Mouse (Mus musculus) E14TG2a.4 (cell line): ENCODE data around the gene Mta3.

ENCODE experiments used
- H3K27me3 ChIP-seq: 2 replicates; pipeline ENCODE4 v1.6.1; 2014; ENCODE audit warnings: low read length, control low read depth; ENCODE audit not compliant: insufficient read depth
- H3K36me3 ChIP-seq: 2 replicates; pipeline ENCODE4 v1.6.1; 2014; ENCODE audit warnings: low read length, control low read depth; ENCODE audit not compliant: insufficient read depth
- H3K4me1 ChIP-seq: replicated peaks from 2 replicates; pipeline ENCODE4 v1.6.1; 2014; ENCODE audit warnings: low read depth, low read length, control low read depth
- H3K4me3 ChIP-seq: replicated peaks from 2 replicates; pipeline ENCODE4 v1.5.1; 2014; ENCODE audit warnings: mild to moderate bottlenecking, low read length
- H3K9me3 ChIP-seq: 2 replicates; pipeline ENCODE4 v1.6.1; 2014; ENCODE audit warnings: low read length, control low read depth
- CTCF ChIP-seq: conservative IDR thresholded peaks from 2 replicates; pipeline ENCODE4 v1.5.1; 2014; ENCODE audit warnings: low read length
- NANOG ChIP-seq: IDR thresholded peaks from 2 replicates; pipeline ENCODE4 v1.6.1; 2014; ENCODE audit warnings: borderline replicate concordance, low read length, mixed read lengths
- POU5F1 ChIP-seq: IDR thresholded peaks from 2 replicates; pipeline ENCODE4 v1.6.1; 2014; ENCODE audit warnings: low read length, borderline replicate concordance

Mta3 gene

DNA sequence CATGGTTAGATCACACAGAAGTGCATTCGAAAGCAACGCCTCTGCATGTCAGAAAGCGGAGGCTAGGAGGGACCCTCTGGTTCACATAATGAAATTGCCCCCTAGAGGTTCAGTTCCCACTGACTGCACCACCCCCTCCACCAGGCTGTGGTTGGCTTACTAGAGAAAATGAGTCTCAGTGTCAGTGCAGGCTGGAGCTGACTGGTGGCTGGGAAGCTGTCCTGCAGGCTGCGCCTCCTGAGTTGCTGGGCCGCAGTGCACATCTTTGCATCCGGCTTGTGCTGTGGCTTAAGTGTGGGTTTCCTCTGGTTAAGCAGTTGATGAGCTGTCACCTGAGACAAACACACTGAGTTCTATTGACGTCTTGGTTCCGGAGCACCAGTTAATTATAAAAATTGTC, 66.7 kb downstream of the Mta3 start:
- H3K4me3 ChIP-seq = no peak overlapping the region
- TF ChIP-seq CTCF = no peak
- no peak for TF ChIP-seq NANOG
- TF ChIP-seq POU5F1 = no peak
- H3K4me1 ChIP-seq = peaks cover 67% of the 10 kb centered on the region
- H3K27me3 ChIP-seq = no peaks in the 10 kb centered on the region
- H3K36me3 ChIP-seq = peaks cover 85% of the 10 kb centered on the region
- H3K9me3 ChIP-seq = no peaks in the 10 kb centered on the region

DNA sequence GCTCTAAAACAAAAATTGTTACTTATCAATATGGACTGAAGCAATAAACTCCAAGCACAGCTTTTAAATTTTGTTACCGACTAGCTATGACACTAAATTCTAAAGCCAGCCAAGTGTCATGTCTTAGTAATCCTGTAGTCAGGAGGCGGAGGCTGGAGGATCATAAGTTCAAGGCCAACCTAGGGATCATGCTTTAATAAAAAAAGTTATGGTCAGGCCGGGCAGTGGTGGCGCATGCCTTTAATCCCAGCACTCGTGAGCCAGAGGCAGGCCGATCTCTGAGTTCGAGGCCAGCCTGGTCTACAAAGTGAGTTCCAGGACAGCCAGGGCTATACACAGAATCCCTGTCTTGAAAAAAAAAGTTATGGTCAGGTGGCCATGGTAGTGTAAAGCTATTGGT, 71.0 kb downstream of the Mta3 start:
- no peak for TF ChIP-seq NANOG
- no peak for TF ChIP-seq POU5F1
- no peak for TF ChIP-seq CTCF
- Histone ChIP-seq H3K36me3 (peaks cover 76% of the 10 kb centered on the region), H3K4me3 (peak overlapping the region; percentile 53; the same call in 1 of the 2 replicates), H3K4me1 (peaks cover 57% of the 10 kb centered on the region), H3K27me3 (no peaks in the 10 kb centered on the region), H3K9me3 (no peaks in the 10 kb centered on the region)

DNA sequence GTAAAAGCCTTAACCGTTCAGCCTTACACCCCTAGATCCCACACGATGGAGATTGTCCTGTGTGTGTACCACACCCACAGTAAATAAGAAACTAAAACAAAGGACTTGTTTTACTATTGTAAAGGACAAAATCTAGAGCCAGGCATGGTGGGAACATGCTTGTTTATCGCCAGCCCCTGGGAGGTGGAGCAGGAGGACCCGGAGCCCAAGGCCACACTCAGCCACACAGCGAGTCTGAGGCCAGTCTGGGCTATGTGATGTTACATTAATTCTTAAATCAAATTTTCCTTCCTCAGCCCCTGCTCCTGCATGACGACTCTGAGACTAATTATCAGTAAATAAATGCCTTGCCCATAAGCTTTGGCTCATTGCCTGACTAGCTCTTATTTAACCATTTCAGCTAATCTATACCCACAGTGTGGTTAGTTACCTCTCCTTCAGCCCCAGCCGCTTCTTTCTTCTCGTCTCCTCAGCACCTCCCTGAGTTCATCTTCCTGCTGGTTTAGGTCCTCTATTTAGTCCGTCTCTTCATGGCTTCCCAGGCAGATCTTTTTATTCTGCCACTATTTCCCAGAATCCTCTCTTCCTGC, 71.6 kb downstream of the Mta3 start:
- peaks cover 76% of the 10 kb centered on the region for H3K36me3 ChIP-seq
- peaks cover 52% of the 10 kb centered on the region for H3K4me1 ChIP-seq
- H3K27me3 ChIP-seq = no peaks in the 10 kb centered on the region
- TF ChIP-seq NANOG (no peak), CTCF (no peak), POU5F1 (no peak)
- no peaks in the 10 kb centered on the region for H3K9me3 ChIP-seq
- peak overlapping the region; percentile 53 for H3K4me3 ChIP-seq

DNA sequence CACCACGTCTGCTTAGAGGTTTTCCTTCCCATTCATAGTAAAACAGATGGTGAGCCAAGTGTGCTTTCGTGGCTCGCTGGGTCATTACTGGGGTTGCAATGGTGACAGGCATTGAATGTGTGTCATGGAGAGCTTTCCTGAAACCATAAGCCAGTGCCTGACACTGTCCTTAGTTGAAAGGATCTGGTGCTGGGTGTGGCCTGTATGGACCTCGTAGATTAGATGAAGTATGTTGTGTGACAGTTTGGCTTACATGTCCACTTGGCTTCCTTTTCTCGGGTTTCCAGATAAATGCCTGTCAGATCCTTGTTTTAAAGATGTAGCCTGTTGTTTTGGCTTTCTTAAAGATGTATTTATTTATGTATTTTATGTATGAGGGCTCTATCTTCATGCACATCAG, 74.3 kb downstream of the Mta3 start:
- no peak for TF ChIP-seq POU5F1
- no peak for TF ChIP-seq NANOG
- no peak for TF ChIP-seq CTCF
- no peak overlapping the region for H3K4me3 ChIP-seq
- H3K9me3 ChIP-seq = no peaks in the 10 kb centered on the region
- H3K27me3 ChIP-seq = no peaks in the 10 kb centered on the region
- peaks cover 73% of the 10 kb centered on the region for H3K36me3 ChIP-seq
- H3K4me1 ChIP-seq = peaks cover 50% of the 10 kb centered on the region

DNA sequence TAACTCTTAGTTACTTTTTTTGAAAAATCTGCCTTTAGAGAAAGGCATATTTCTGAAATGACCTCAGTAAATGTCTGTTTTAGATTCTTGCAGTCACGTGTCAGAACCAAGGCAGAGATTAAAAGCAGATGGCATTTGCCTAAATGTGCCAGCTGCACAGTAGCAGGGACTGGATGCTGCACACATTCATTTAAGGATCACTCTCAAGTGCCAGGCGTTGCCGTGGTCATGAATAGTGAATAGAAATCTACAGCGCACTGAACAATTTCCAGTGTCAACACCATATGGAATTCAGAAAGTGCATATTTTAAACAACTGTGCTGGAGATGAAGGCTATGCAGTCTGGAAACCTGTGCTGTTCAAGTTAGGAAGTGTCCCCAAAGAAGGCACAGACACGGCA, 76.8 kb downstream of the Mta3 start:
- no peaks in the 10 kb centered on the region for H3K9me3 ChIP-seq
- no peak for TF ChIP-seq POU5F1
- TF ChIP-seq CTCF = no peak
- TF ChIP-seq NANOG = no peak
- H3K4me3 ChIP-seq = no peak overlapping the region
- H3K27me3 ChIP-seq = no peaks in the 10 kb centered on the region
- peaks cover 37% of the 10 kb centered on the region for H3K4me1 ChIP-seq
- peaks cover 74% of the 10 kb centered on the region for H3K36me3 ChIP-seq

DNA sequence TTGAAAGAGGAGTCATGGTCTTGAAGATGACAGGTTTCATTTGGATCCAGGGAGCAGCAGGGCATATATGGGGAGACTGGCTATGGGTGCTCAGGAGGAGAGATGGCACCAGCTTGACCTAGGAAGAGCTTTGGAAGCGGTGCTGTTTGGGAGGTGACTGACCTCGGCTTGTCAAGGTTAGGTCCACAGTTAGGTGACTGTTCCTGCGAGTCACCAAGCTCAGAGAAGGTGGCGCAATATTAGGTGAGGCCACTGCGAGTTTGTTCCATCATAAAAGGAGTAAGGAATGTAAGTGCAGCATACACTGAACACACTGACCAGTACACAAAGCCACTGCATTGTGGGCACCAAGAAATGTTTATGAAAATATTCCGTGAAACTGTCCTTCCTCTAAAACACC, 80.5 kb downstream of the Mta3 start:
- peaks cover 89% of the 10 kb centered on the region for H3K36me3 ChIP-seq
- H3K4me1 ChIP-seq = peaks cover 58% of the 10 kb centered on the region
- no peak for TF ChIP-seq POU5F1
- TF ChIP-seq NANOG = no peak
- no peak for TF ChIP-seq CTCF
- no peaks in the 10 kb centered on the region for H3K27me3 ChIP-seq
- H3K4me3 ChIP-seq = no peak overlapping the region
- no peaks in the 10 kb centered on the region for H3K9me3 ChIP-seq

DNA sequence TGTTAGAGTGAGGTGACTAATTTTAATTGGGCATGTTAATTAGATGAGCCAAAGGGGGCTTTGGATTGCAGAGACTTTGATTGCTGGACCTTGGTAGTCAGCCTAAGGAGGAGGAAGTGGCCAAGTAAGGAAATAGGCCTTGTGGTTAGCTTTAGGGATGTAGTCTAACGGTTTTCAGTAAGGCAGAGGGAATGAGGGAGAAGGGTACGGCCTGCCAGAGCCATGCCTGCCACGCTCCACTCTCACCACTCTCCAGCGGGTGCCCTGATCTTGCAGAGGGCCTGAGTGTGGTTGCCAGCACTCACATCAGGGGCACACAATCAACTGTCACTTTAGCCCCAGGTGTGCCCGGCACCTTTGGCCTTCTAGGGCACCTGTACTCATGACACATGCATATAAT, 84.2 kb downstream of the Mta3 start:
- Histone ChIP-seq H3K27me3 (no peaks in the 10 kb centered on the region), H3K4me3 (no peak overlapping the region), H3K9me3 (no peaks in the 10 kb centered on the region), H3K36me3 (peaks cover 55% of the 10 kb centered on the region), H3K4me1 (peaks cover 70% of the 10 kb centered on the region)
- TF ChIP-seq NANOG = no peak

DNA sequence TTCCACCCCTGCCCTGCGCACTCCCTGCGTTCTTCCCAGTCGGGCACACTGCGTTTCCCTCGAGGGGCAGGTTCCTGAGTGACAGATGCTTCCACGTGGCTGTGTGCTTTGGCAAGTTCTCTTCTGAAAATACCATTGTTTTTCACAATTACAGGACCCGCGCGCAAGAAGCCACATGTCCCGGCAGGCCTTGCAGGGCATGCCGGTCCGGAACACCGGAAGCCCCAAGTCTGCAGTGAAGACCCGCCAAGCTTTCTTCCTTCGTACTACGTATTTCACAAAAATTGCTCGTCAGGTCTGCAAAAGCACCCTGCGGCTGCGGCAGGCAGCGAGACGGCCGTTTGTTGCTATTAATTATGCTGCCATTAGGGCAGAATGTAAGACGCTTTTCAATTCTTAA, 86.4 kb downstream of the Mta3 start:
- Histone ChIP-seq H3K27me3 (no peaks in the 10 kb centered on the region), H3K36me3 (peaks cover 37% of the 10 kb centered on the region), H3K4me3 (peak overlapping the region; percentile 72), H3K4me1 (peaks cover 69% of the 10 kb centered on the region), H3K9me3 (no peaks in the 10 kb centered on the region)
- TF ChIP-seq CTCF (no peak), NANOG (no peak), POU5F1 (no peak)

DNA sequence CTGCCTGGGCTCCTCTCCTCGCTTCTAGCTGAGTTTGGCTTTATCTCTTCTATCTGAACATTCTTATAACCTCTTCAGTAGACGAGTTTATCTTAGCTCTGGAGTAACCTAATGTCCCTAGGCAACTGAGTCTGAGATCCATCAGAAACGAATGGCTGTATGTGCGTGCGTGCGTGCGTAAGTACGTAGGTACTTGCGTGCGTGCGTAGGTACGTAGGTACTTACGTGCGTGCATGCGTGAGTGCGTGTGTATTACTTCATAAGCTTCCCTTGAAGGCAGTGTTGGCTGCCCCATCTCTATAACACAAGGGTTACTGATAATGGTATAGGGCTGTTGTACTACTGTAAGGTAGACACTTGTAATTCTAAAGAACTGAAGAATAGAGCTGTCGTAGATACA, 89.2 kb downstream of the Mta3 start:
- Histone ChIP-seq H3K27me3 (no peaks in the 10 kb centered on the region), H3K36me3 (peaks cover 14% of the 10 kb centered on the region; the same call in 1 of the 2 replicates), H3K9me3 (no peaks in the 10 kb centered on the region)

DNA sequence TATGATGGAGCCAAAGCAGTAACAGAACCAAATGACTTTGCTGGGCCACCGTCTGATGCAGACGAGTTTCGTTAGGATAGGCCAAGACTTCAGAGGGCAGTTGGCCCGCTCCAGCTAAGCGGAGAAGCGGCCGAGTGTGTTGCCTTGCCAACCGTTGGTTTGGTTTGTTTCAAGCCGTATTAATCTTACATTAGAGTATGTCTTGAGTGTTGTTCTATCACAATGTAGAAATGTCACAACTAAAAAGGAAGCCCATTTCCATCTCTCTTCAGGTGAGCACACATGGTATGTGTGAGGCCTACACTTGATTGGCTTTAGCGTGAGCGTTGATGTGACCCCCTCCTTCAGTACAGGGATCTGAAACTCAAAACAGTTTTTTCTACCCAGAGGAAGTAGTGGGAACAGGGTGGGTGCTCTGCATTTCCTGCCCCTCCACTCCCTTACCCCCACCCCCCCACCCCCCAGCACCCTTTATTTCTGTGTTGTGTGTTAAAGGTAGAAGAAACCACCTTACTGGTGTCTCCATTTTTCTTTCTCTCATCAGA, 93.6 kb downstream of the Mta3 start:
- no peak for TF ChIP-seq NANOG
- TF ChIP-seq POU5F1 = no peak
- TF ChIP-seq CTCF = no peak
- Histone ChIP-seq H3K36me3 (peaks cover 11% of the 10 kb centered on the region), H3K9me3 (no peaks in the 10 kb centered on the region), H3K4me1 (peaks cover 33% of the 10 kb centered on the region), H3K4me3 (no peak overlapping the region), H3K27me3 (no peaks in the 10 kb centered on the region)

More for the DNA sequence above, 89.2 kb downstream of the Mta3 start:
- TF ChIP-seq CTCF (no peak), NANOG (no peak)
- Histone ChIP-seq H3K4me3 (no peak overlapping the region), H3K4me1 (peaks cover 46% of the 10 kb centered on the region)
